In the genomic region with DNA sequence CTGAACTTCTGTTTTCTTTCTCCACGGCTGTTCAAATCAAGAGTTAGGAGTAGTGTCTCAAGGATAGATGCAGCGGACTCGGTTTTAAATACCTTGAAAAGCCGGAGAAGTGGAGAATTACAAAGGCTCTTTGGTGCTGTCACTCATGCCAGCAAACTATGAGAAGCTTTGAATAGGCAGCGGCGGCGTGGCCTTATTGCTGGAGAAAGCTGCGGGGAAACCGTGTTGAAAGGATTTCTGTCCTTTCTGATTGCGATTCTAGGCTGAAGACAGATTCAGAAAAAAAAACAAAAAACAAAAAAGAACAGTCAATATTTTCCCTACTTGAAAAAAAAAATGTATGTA, we compare ENCODE assay signal across 8 mouse cellular contexts. TPM values are rescaled to one million over a fixed set of nuclear protein-coding genes. Genes with fewer than 3 reads are reported as not detected.
A peak's percentile ranks its signal among the peaks of the same experiment; 100 is the strongest.
DNase-seq lines count a peak whose midpoint lies in the region; ATAC-seq and TF ChIP-seq lines count a peak whose summit lies in the region.

No protein-coding gene starts in this region.

- peak overlapping the region; percentile 71 to 78 for H3K4me3 ChIP-seq in heart, embryonic 14.5 days (ENCODE audit: control insufficient read depth in 1 of 2, insufficient read depth in 1 of 2, low read depth in 1 of 2, low read length in 2 of 2)
- H3K4me3 ChIP-seq in hindbrain, embryonic 10.5 days, result peak overlapping the region; percentile 78

- no peaks in the 10 kb centered on the region for H3K27me3 ChIP-seq in heart, embryonic 14.5 days (ENCODE audit: control insufficient read depth, insufficient read depth, low read length)
- H3K27me3 ChIP-seq in Patski, result peaks cover 17% of the 10 kb centered on the region
- H3K27me3 ChIP-seq in hindbrain, embryonic 10.5 days (ENCODE audit: insufficient read depth, poor library complexity, severe bottlenecking), result no peaks in the 10 kb centered on the region

- ATAC-seq in heart, embryonic 14.5 days (ENCODE audit: insufficient number of reproducible peaks, insufficient read depth, low FRiP score, low read depth), result no peak
- peak; percentile 36 for ATAC-seq in Patski
- peak; percentile 35 for ATAC-seq in megakaryocyte progenitor cell, adult 5-6 weeks (replicated peaks; ENCODE audit: poor library complexity)

- H3K27ac ChIP-seq in heart, embryonic 14.5 days (replicated peaks in 1 of 2; ENCODE audit: control insufficient read depth in 1 of 2, insufficient read depth in 1 of 2, low read depth in 2 of 2, low read length in 2 of 2), result peak overlapping the region; percentile 86 to 98
- peak overlapping the region; percentile 95 for H3K27ac ChIP-seq in hindbrain, embryonic 10.5 days

- H3K9me3 ChIP-seq in heart, embryonic 14.5 days (ENCODE audit: control insufficient read depth, low read length), result no peaks in the 10 kb centered on the region
- H3K9me3 ChIP-seq in hindbrain, embryonic 10.5 days, result no peaks in the 10 kb centered on the region

- H3K4me1 ChIP-seq in heart, embryonic 14.5 days (ENCODE audit: control insufficient read depth in 2 of 2, insufficient read depth in 2 of 2, low read length in 2 of 2), result peaks cover 2 to 18% of the 10 kb centered on the region in 2 experiments; a peak in 3 of 4 replicates
- H3K4me1 ChIP-seq in hindbrain, embryonic 10.5 days (replicated peaks), result peaks cover 27% of the 10 kb centered on the region

- peak overlapping the region; percentile 88 for H3K9ac ChIP-seq in heart, embryonic 14.5 days (ENCODE audit: low read length)

- POLR2A ChIA-PET in Patski (lab: Charles Lee), result interaction anchor here (0.6 kb wide), 1 partner anchor 1477 kb away, joined by 3 read pairs; no protein-coding TSS in a partner anchor

- CTCF ChIA-PET in Patski (lab: Charles Lee), result interaction anchor here (1.1 to 2.7 kb wide), 2 partner anchors 10 to 32 kb away, joined by 3 to 15 read pairs; no protein-coding TSS in a partner anchor

- in situ Hi-C loops in Patski (cut with MboI; ENCODE audit: low pct_unique_long_range_greater_than_20kb), result no loop called here

- peak overlapping the region; percentile 75 for H3K4me2 ChIP-seq in heart, embryonic 14.5 days (ENCODE audit: low read length)

- intact Hi-C loops in heart, postnatal 14 days (cut with DNase I), result loop anchor here (5.0 kb wide), 1 partner anchor 148 kb away; no protein-coding TSS in a partner anchor

- H3K36me3 ChIP-seq in heart, embryonic 14.5 days (ENCODE audit: control insufficient read depth, insufficient read depth, low read length), result peaks cover 27% of the 10 kb centered on the region
- peaks cover 22% of the 10 kb centered on the region for H3K36me3 ChIP-seq in hindbrain, embryonic 10.5 days

- no peak for TF ChIP-seq CTCF in Patski (IDR thresholded peaks at IDR 0.05)

- DNase-seq in heart, postnatal 14 days, result no peak
- no peak for DNase-seq in Patski (ENCODE audit: low read depth, low spot score)
- no peak for DNase-seq in hindbrain, embryonic 10.5 days (ENCODE audit: low spot score)
- no peak for DNase-seq in adrenal gland, adult 18-20 months (ENCODE audit: low spot score in 2 of 2)
- no peak for DNase-seq in adrenal gland, adult 8-10 months
- DNase-seq in cerebellum, adult 8-10 months, result no peak

- under 1% methylated on average over 10 of the region's 10 CpGs for WGBS in heart, embryonic 14.5 days
- WGBS in hindbrain, embryonic 10.5 days, result under 1% methylated on average over 10 of the region's 10 CpGs

RNA-seq across cellular contexts. Expression of a gene that starts 0.4 kb away (rescaled TPM):
- 39.5 and 41.0 TPM in 2 replicates for polyA plus RNA-seq in heart, embryonic 14.5 days (2014; fragmentation: Nextera tagmentation; extraction: Ambion mirVana)
- total RNA-seq in heart, postnatal 14 days (2021), result 10 to 100 TPM; 18.8 to 21.7 TPM
- 19.9 TPM for polyA plus RNA-seq in Patski (2021)
- 42.3 and 54.0 TPM in 2 replicates for polyA plus RNA-seq in hindbrain, embryonic 10.5 days (2016; fragmentation: Nextera tagmentation; extraction: Ambion mirVana)
- 21.9 and 24.3 TPM in 2 replicates for total RNA-seq in megakaryocyte progenitor cell, adult 5-6 weeks (2015)
- total RNA-seq in megakaryocyte progenitor cell, adult 5-6 weeks (2017), result 39.4 and 75.5 TPM in 2 replicates
- total RNA-seq in adrenal gland, adult 18-20 months (2021), result 10 to 100 TPM; 15.0 to 18.5 TPM
- total RNA-seq in adrenal gland, adult 8-10 months (2022), result 10 to 100 TPM; 20.0 to 26.5 (median 23.6) TPM

RNA-seq across cellular contexts. Expression of a gene that starts 54.3 kb away (rescaled TPM):
- 8.3 and 9.1 TPM in 2 replicates for polyA plus RNA-seq in heart, embryonic 14.5 days (2014; fragmentation: Nextera tagmentation; extraction: Ambion mirVana)
- total RNA-seq in heart, postnatal 14 days (2021), result 1 to 10 TPM; 4.5 to 5.0 TPM
- polyA plus RNA-seq in Patski (2021), result 8.3 TPM
- polyA plus RNA-seq in hindbrain, embryonic 10.5 days (2016; fragmentation: Nextera tagmentation; extraction: Ambion mirVana), result 13.4 and 14.5 TPM in 2 replicates
- 7.1 and 7.4 TPM in 2 replicates for total RNA-seq in megakaryocyte progenitor cell, adult 5-6 weeks (2015)
- 9.5 and 11.0 TPM in 2 replicates for total RNA-seq in megakaryocyte progenitor cell, adult 5-6 weeks (2017)
- 1 to 10 TPM; 7.9 to 8.4 TPM for total RNA-seq in adrenal gland, adult 18-20 months (2021)
- 1 to 10 TPM; 6.5 to 7.8 (median 7.1) TPM for total RNA-seq in adrenal gland, adult 8-10 months (2022)
